Mouse (Mus musculus) limb, embryonic 11.5 days (tissue): ENCODE results near the gene Pip5k1c. TPM values are rescaled to one million over a fixed set of nuclear protein-coding genes. Genes with fewer than 3 reads are reported as not detected.

ENCODE experiments used
- ATAC-seq: fragments of 200-750 bp; cut with Nextera tagmentation; 2 replicates; pipeline ENCODE4 v1.8.0; 2017; ENCODE audit warnings: low read depth; ENCODE audit not compliant: insufficient number of reproducible peaks, low FRiP score, low TSS enrichment
- DNase-seq: peaks from one replicate; pipeline ENCODE4 v3.0.0-alpha.2; 2015; ENCODE audit warnings: low spot score
- H3K27ac ChIP-seq: fragments of 300-500 bp; sonication (generic); replicated peaks from 2 replicates; pipeline ENCODE4 v1.5.1; 2014; ENCODE audit warnings: low read depth, mild to moderate bottlenecking, low read length
- H3K27me3 ChIP-seq: fragments of 300-500 bp; sonication (generic); 2 replicates; pipeline ENCODE4 v1.6.1; 2014; ENCODE audit warnings: mild to moderate bottlenecking, low read length, mixed read lengths; ENCODE audit not compliant: control insufficient read depth, insufficient read depth
- H3K36me3 ChIP-seq: fragments of 300-500 bp; sonication (generic); 2 replicates; pipeline ENCODE4 v1.6.1; 2014; ENCODE audit warnings: mild to moderate bottlenecking, low read length, moderate library complexity, mixed read lengths; ENCODE audit not compliant: control insufficient read depth, insufficient read depth
- H3K4me1 ChIP-seq: fragments of 300-500 bp; sonication (generic); 2 replicates; pipeline ENCODE4 v1.6.1; 2014; ENCODE audit warnings: low read length, mixed read lengths; ENCODE audit not compliant: control insufficient read depth, insufficient read depth
- H3K4me2 ChIP-seq: fragments of 300-500 bp; sonication (generic); 2 replicates; pipeline ENCODE4 v1.6.1; 2014; ENCODE audit warnings: low read depth, mild to moderate bottlenecking, moderate library complexity; ENCODE audit not compliant: severe bottlenecking
- H3K4me3 ChIP-seq: fragments of 300-500 bp; sonication (generic); 2 replicates; pipeline ENCODE4 v1.5.1; 2014; ENCODE audit warnings: low read depth, low read length
- H3K9ac ChIP-seq: fragments of 300-500 bp; sonication (generic); 2 replicates; pipeline ENCODE4 v1.6.1; 2014; ENCODE audit warnings: mild to moderate bottlenecking, low read length
- H3K9me3 ChIP-seq: fragments of 300-500 bp; sonication (generic); 2 replicates; pipeline ENCODE4 v1.6.1; 2016; ENCODE audit warnings: low read length; ENCODE audit not compliant: control insufficient read depth
- WGBS: fragments of 180-500 bp; shearing (Covaris S2); extraction: QIAGEN DNeasy Blood & Tissue Kit; methylation state at CpG from one replicate; pipeline ENCODE4 v1.1.7; 2014; 5-methylcytosine and 5-hydroxymethylcytosine counted together
- polyA plus RNA-seq: library from polyadenylated mRNA; unstranded; fragments of >200 nt; fragmentation: Nextera tagmentation; extraction: Ambion mirVana; gene quantifications from 2 replicates; pipeline ENCODE4 v1.2.1, GENCODE M21; 2014

Pip5k1c gene
- polyA plus RNA-seq, 1 experiment from 2014 or later, result 49.0 TPM

DNA sequence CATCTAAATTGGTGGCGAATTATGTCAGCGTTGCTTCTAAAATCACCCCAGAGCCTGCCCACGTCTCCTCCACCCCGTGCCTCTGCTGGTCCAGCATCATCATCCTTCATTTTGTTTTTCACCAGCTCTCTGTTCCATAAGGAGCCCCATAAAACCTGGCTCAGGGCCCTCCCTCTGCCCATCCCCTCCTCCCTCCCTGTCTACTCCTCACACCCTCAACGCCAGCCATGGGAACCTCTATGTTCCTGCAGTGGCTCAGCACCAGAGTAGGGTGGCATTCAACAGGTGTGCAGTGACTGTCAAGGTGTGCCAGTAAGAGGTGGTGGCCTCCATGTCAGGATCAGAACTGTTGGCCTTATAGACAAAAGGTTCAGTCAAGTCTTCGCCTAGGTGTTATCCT lies 2.4 kb downstream of the Pip5k1c start:
- no peak overlapping the region for H3K4me3 ChIP-seq
- H3K27me3 ChIP-seq, result peaks cover 13% of the 10 kb centered on the region
- peak overlapping the region; percentile 15; the same call in 1 of the 2 replicates for H3K4me2 ChIP-seq
- DNase-seq (no peak), ATAC-seq (no peak)
- WGBS, result 92% methylated on average over 6 of the region's 6 CpGs
- H3K27ac ChIP-seq, result no peak overlapping the region
- peaks cover 20% of the 10 kb centered on the region for H3K4me1 ChIP-seq
- peaks cover 4% of the 10 kb centered on the region; the same call in 1 of the 2 replicates for H3K36me3 ChIP-seq
- H3K9ac ChIP-seq, result no peak overlapping the region
- no peaks in the 10 kb centered on the region for H3K9me3 ChIP-seq

DNA sequence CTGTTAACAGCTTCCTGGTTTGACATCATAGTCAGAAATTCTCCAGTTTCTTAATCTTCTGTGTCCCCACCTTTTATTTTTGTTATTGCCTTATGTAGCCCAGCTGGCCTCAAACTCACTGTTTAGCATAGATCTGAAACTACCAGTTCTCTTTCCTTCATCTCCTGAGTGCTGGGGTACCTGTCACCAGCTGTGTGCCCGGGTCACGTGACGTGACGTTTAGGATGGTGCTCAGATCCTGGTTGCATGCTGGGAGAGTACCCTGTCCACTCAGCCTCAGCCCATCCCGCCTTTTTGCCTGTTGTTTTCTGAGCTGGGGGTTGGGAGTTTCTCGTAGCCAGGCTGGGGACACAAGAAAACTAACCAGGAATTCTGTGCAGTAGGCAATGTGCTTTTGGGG lies 4.5 kb downstream of the Pip5k1c start:
- peaks cover 4% of the 10 kb centered on the region; the same call in 1 of the 2 replicates for H3K36me3 ChIP-seq
- no peak overlapping the region for H3K27ac ChIP-seq
- no peaks in the 10 kb centered on the region for H3K27me3 ChIP-seq
- DNase-seq (no peak), ATAC-seq (no peak)
- H3K4me1 ChIP-seq, result peaks cover 14% of the 10 kb centered on the region
- no peak overlapping the region for H3K4me2 ChIP-seq
- no peak overlapping the region for H3K4me3 ChIP-seq
- H3K9me3 ChIP-seq, result no peaks in the 10 kb centered on the region
- H3K9ac ChIP-seq, result no peak overlapping the region
- WGBS, result 76% methylated on average over 6 of the region's 6 CpGs

DNA sequence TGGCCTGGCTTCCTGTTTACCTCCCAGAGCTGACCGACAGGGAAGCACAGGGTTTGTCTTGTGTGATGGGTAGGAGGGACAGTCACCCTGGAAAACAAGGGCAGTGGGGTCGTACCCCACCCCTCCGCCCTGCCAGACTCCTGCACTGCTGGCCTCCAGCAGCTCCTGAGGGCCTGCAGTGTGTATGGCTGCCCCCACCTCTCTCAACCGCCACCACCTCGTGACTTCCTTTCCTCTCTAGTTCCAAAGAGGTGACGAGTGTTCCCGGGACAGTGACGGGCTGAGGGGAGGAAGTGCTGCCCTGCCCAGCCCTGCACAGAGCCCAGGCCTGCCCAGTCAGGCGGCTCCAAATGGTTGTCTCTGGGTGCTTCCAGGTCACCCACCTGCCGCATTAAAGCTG lies 5.1 kb downstream of the Pip5k1c start:
- no peak for DNase-seq
- ATAC-seq, result no peak
- Histone ChIP-seq H3K4me2 (no peak overlapping the region), H3K4me1 (peaks cover 14% of the 10 kb centered on the region), H3K27ac (no peak overlapping the region), H3K4me3 (no peak overlapping the region), H3K9ac (no peak overlapping the region), H3K27me3 (no peaks in the 10 kb centered on the region), H3K36me3 (peaks cover 4% of the 10 kb centered on the region; the same call in 1 of the 2 replicates), H3K9me3 (no peaks in the 10 kb centered on the region)
- 47% methylated on average over 10 of the region's 10 CpGs for WGBS

DNA sequence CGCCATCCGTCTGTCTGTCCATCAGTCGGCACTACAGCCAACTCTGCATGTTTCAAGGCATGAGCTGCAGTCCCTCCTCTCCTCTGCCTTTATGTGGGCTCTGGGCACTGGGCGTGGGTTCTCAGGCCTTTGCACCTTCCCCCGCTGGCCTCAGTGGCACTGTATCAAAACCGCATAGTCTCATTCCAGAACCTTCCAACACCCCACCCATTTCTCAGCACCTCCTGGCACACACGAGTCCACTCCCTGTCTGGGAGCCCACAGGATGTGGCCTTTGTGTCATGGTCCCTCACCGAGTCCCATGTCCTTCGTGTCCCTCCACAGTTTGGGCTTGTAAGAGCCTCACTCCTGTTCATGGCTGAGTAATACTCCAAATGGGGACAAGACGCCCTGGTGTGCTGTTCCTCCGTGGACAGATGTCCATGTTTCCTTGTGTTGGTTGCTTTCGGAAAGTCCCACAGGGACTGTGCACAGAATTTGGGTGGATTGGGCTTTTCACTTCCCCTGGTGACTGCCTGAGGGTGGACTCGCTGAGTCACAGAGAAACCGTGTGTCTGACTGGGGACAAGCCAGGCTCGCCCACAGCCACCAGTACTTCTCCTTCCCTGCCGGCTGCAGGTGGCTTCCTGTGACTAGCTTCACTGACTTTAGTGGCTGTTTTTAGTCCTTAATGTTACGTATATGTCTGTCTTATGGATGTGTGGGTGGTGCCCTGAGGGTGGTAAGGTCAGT lies 5.8 kb downstream of the Pip5k1c start:
- WGBS, result 94% methylated on average over 17 of the region's 17 CpGs
- peaks cover 4% of the 10 kb centered on the region; the same call in 1 of the 2 replicates for H3K36me3 ChIP-seq
- H3K9ac ChIP-seq, result no peak overlapping the region
- peaks cover 14% of the 10 kb centered on the region for H3K4me1 ChIP-seq
- no peaks in the 10 kb centered on the region for H3K27me3 ChIP-seq
- ATAC-seq, result no peak
- no peak overlapping the region for H3K4me3 ChIP-seq
- DNase-seq, result no peak
- H3K9me3 ChIP-seq, result no peaks in the 10 kb centered on the region
- H3K4me2 ChIP-seq, result no peak overlapping the region
- no peak overlapping the region for H3K27ac ChIP-seq

DNA sequence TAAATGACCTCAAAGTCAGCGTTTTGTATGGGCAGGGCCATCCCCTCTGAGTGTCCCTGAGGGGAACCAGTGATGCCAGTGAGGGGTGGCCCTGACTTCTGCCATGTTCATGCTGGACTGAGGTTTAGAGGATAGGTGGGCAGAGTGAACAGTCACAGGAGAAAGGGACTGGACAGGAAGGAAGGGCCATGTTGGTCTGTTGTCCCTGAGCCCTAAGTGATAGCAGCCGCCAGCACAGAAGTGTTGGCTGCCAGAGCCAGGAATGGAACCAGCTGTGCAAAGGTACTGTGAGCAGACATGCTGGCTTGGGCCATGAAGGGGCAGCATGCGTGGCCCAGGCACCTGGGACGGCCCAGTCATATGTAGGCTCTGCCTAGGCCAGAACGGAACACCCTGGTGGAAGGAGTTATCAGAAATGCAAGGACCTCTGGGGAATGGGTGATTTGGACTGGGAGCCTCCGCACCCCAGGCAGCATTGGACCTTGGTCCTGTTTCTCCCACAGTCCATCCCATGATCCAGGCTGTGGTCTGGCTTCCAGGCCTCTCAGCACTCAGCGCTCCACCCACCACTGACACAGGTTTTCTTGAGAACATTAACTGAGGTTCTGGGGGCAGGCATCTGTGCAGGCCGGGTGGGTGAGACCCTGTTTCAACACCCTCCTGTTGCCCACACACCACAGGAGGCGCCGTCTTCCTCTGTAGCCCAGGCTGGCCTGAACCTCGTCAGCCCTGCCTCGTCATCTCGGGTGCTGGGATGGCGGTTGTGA lies 7.0 kb downstream of the Pip5k1c start:
- Histone ChIP-seq H3K4me3 (no peak overlapping the region), H3K27me3 (no peaks in the 10 kb centered on the region), H3K4me1 (peaks cover 1% of the 10 kb centered on the region), H3K9me3 (no peaks in the 10 kb centered on the region), H3K4me2 (no peak overlapping the region), H3K27ac (no peak overlapping the region), H3K36me3 (peaks cover 6% of the 10 kb centered on the region; the same call in 1 of the 2 replicates), H3K9ac (no peak overlapping the region)
- DNase-seq, result no peak
- 91% methylated on average over 14 of the region's 14 CpGs for WGBS
- no peak for ATAC-seq

DNA sequence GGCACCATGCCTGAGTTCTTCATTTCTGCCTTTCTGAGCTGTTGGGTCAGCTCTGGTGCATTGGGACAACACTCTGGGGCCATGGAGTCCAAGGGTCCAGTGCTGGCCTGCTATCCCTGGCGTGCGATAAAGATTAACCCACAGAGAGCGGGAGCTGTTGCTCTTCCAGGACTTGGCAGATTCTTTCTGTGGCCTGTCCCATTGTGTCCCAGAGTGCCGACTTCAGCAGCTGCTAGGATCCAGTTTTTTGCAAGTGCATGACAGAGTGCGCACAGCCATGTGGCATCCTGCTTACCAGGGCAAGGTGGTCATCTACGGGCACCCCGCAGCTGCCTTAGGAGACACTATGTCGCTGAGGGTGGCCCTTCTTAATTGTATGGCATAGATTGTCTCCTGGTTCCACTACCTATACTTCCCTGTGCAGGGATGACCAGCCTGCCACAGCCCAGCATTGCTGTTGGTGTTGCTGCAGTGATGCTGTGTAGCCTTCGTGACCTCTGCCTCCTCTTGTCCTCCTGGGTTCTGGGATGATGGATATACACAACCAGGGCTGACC lies 7.7 kb downstream of the Pip5k1c start:
- Histone ChIP-seq H3K4me1 (no peaks in the 10 kb centered on the region), H3K4me2 (no peak overlapping the region)

DNA sequence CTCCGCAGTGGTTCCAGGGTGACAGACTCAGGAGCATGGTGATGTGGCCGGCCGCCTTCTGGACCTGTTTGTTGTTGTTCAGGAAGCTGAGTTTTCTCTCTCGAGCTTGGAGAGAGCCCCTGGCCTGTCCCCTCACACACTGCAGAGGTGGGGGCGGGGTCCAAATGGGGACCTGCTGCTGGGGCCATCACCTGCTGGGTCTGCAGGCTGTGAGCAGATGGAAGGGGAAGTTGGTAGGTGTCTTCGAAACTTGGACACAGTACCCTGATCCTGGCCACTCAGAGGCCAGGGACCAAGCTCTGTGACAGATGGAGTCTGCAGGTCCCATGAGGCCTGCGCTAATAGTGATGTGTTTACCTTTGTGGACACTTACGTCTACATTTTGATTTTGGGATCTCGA lies 8.6 kb downstream of the Pip5k1c start:
- 81% methylated on average over 9 of the region's 9 CpGs for WGBS
- ATAC-seq, result no peak
- no peaks in the 10 kb centered on the region for H3K27me3 ChIP-seq
- H3K9ac ChIP-seq, result no peak overlapping the region
- no peak overlapping the region for H3K4me2 ChIP-seq
- peaks cover 5% of the 10 kb centered on the region; the same call in 1 of the 2 replicates for H3K36me3 ChIP-seq
- no peak overlapping the region for H3K27ac ChIP-seq
- H3K4me3 ChIP-seq, result no peak overlapping the region
- no peaks in the 10 kb centered on the region for H3K4me1 ChIP-seq
- DNase-seq, result no peak
- H3K9me3 ChIP-seq, result no peaks in the 10 kb centered on the region

More for the DNA sequence above, 7.7 kb downstream of the Pip5k1c start:
- H3K9me3 ChIP-seq, result no peaks in the 10 kb centered on the region
- H3K27me3 ChIP-seq, result no peaks in the 10 kb centered on the region
- no peak overlapping the region; the same call in 1 of the 2 replicates for H3K9ac ChIP-seq
- no peak overlapping the region for H3K4me3 ChIP-seq
- no peak for ATAC-seq
- DNase-seq, result no peak
- H3K27ac ChIP-seq, result no peak overlapping the region
- peaks cover 6% of the 10 kb centered on the region; the same call in 1 of the 2 replicates for H3K36me3 ChIP-seq
- WGBS, result 87% methylated on average over 9 of the region's 9 CpGs

DNA sequence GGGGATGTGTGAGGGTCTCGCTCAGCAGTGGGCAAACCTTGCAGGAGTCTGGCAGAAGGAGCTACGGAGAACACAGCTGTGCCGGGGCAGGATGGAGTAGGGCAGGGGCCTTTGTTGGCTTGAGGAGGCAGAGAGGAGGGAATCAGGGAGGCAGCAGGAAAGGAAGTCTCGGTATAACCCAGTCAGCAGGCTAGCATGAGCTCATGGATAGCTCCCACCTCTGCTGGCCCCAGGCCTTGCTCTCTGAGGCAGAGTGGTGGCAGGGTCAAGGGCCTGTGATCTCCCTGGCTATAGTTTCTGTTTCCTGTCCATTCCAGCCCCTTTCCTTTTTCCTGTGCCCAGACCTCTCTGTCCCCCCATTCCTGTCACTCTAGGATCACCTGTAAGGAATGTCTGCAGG lies 9.5 kb downstream of the Pip5k1c start:
- 84% methylated on average over 4 of the region's 4 CpGs for WGBS
- DNase-seq (no peak), ATAC-seq (no peak)
- Histone ChIP-seq H3K27me3 (no peaks in the 10 kb centered on the region), H3K4me1 (no peaks in the 10 kb centered on the region), H3K36me3 (peaks cover 9% of the 10 kb centered on the region), H3K4me2 (no peak overlapping the region), H3K9me3 (no peaks in the 10 kb centered on the region), H3K9ac (no peak overlapping the region), H3K27ac (0 out of 2 replicates have a peak overlapping the region, but pooled peaks have one; percentile 21), H3K4me3 (no peak overlapping the region)
